Mouse (Mus musculus): ENCODE data around the gene Mblac1. TPM values are rescaled to one million over a fixed set of nuclear protein-coding genes. Genes with fewer than 3 reads are reported as not detected.

Gene Mblac1
- 6.4 and 7.0 TPM in 2 replicates for polyA plus RNA-seq (2021; fragmentation: Nextera tagmentation)
- long read RNA-seq, experiment 1, transcript Mblac1-201 (1 exons, 1,308 nt), result major isoform, 12 of 12 reads
- long read RNA-seq, experiment 1, partial matches to known transcripts, result 0 of 12 reads
- long read RNA-seq, experiment 1, other reads (novel, unspliced or antisense), result 0 of 12 reads
- long read RNA-seq, experiment 2, transcript Mblac1-201 (1 exons, 1,308 nt), result major isoform, 5 of 5 reads
- long read RNA-seq, experiment 2, partial matches to known transcripts, result 0 of 5 reads
- long read RNA-seq, experiment 2, other reads (novel, unspliced or antisense), result 0 of 5 reads

DNA sequence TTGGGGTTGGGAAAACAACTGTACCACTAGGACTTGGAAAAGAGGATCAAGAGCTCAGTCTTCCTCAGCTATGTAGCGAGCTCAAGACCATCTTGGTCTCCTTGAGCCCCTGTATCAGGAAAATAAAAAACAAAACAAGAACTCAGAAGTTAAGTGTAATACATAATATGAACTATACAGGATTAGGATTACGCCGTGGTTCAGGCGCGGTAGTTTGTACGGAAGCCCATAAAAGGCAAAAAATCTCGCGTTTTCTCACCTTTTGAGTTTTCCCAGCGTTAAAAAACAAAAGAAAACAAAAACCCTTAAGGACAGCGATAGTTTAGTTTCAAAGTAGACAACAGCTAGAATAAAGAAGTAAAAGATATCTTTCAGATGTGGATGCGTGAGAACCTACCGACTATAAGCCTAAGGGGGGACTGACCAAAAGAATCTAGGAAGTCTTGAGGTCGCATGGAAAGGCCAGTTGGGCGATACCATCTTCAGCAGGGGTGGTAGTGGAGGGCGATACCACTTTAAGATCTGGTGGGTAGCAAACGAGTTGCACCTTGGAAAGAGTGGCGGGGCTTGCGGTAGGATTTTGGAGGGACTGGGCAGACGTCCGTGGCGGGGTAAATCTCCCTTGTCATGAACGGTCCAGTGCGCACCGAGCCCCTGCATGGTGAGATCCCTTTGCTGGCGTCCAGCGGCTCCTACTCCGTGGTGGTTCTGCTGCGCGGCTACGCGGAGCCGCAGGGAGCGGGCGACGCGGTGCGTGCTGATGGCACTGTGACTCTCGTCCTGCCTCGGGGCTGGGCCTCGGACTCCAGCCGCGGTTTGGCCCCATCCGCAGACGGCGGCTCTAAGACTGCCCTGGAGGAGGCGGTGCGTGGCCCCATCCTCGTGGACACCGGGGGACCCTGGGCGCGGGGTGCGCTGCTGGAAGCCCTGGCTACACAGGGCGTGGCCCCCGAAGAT lies at the start of gene Mblac1:
TSS of gene Mblac1 (plus strand) at position 544 of the 957 bp plus-strand sequence.

DNA sequence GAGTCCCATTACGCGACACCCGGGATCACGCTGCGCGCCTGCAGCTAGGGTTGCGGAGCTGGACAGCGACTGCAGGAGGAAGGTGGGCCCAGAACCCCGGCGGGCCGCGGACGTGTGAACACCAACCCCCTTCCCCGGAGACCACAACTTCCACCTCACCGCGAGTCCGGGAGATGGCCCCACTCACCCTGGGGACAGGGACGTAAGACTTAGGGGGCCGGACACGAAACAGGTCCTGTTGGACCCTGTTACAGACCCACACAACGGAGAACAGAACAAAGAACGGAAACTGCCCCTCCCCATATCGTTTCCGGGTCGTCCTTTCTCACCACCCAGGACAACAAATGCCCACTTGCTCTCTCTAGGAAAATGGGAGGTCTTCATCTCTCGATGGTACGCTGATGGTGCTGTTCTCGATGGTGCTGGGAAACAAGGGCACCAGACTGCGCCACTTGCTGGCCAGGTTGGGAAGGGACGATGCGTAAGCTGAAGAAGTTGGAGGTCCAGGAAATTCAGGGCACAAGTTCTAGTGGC lies 38.6 kb upstream of the Mblac1 start, which contains the start of gene Zfp113:
TSS of gene Zfp113 (minus strand) at position 302 of the 534 bp plus-strand sequence.

DNA sequence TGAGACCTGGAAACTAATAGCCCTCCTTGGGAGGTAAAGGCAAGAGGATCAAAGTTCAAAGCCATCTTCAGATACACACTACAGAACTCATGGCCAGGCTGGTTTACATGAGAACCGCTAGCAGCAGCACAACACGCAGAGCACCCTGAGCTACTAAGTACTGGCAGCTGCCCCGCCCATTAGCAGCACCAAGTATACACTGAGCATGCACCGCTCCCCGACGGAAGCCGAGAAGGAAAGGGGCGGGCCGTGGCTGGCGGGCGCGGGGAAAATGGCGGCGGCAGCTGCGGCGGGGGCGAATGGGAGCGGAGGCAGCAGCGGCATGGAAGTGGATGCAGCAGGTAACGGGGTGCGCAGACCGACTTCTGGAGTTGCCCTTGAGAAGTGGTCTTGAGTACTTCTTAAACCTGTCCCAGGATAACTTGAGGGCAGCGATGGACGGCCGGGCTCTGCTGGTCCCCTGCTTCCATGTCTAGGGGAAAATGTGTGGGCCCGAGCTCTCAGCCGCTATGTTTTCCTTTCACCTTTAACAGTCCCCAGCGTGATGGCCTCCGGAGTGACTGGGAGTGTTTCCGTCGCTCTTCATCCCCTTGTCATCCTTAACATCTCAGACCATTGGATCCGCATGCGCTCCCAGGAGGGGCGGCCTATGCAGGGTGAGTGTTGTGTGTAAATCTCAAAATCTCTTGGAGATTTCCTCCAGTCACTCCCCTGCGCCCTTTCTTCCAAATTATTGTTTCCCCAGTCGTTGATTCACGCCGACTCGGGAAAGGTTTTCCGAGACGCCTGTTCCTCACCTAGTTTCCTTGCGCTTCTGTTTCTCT lies 33.1 kb upstream of the Mblac1 start, which contains the start of gene Cops6:
TSS of gene Cops6 (plus strand) at position 230 of the 824 bp plus-strand sequence.

DNA sequence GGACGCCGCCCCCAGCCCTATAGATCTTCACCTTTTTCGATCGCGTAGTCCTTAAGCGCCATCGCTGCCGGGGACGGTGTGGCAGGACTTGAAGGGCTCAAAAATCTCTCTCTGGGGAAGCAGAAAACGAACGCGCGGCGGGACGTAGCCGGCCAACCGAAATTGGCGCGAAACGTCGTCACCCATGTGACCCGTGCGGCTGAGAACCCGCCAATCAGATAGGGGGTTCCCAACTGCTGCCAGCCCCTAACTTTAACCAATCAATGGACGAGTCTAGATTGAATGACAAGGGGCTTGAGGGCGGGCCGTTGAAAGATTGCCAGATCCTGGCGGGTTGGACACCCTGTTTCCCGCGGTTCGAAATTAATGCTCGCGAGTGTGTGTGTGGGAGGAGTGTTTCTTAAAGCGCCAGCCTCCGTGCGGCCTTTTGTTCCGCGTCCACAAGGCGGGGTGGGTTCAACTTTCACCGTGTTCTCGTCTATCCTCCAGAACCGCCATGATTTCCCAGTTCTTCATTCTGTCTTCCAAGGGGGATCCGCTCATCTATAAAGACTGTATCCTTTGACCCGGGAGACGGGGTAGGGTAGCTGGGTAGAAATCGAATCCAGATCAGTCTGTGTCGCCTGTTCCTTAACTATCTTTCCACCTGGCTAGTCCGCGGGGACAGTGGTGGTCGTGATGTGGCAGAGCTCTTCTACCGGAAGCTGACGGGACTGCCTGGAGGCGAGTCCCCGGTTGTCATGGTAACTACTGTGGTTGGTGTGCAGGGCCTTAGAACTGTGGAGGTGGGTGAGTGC lies 22.2 kb upstream of the Mblac1 start, which contains the start of the genes Ap4m1 and Mcm7:
TSS of gene Ap4m1 (plus strand) at position 308 of the 797 bp plus-strand sequence.
TSS of gene Mcm7 (minus strand) at position 728 of the 797 bp plus-strand sequence.

DNA sequence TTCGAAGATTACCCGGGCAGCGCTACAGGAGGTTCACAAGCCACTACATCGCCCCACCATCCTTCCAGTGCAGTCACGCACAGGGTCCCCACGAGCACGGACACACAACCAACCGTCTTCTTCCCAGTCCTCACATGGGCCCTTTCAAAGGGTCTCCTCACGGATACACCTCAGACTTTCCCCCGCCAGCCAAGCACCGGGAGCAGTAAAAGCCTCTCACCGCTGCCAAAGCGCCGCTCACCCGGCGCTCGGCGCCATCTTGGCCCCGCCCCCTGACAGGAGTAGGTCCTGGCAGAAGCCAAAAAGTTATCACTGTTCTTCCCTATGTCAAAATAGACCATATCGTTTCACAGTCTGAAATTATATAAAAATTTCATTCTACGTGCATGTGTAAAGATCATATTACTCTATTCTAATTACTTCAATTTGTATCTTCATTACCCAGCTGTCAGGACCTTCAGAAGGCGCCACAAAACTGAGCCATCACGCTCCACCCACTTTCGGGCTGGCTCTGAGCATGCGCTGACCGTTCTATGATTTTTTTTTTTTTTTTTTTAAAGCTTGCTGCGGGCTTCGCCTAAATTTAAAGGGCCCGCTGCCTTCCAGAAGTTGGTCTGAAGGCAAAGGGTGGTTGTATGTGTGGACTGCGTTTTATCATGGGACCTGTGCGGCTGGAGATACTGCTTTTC lies 7.0 kb upstream of the Mblac1 start, which contains the start of the genes Taf6 and Cnpy4:
TSS of gene Taf6 (minus strand) at position 502 of the 689 bp plus-strand sequence.
TSS of gene Cnpy4 (plus strand) at position 536 of the 689 bp plus-strand sequence.

DNA sequence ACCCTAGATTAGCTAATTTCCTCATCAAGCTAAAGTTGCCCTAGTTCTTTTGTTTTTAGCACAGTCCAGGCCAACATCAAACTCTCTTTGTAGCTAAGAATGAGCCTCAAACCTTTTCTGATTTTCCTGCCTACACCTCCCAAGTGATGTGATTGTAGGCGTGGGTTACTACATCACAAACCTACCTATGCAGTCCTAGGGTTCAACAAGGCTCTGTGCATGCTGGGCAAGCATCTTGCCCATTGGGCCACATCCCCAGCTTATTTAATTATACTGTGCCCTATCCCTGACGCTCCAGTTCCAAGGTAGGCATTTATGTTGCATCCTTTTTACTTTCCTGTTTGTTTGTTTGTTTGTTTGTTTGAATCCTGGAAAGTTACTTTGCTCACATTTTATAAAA lies 31.6 kb downstream of the Mblac1 start, which contains the start of gene Nxpe5:
TSS of gene Nxpe5 (plus strand) at position 199 of the 400 bp plus-strand sequence.

Other genes starting within 250 kb of the Mblac1 start
- 11.5 and 13.1 TPM in 2 replicates for gene Gjc3, start 231.2 kb upstream of the Mblac1 start, polyA plus RNA-seq (2021; fragmentation: Nextera tagmentation)
- gene Azgp1, start 212.8 kb upstream of the Mblac1 start, polyA plus RNA-seq (2021; fragmentation: Nextera tagmentation), result not detected in 2 replicates
- gene Smok3a, start 173.1 kb upstream of the Mblac1 start, polyA plus RNA-seq (2021; fragmentation: Nextera tagmentation), result not detected in 2 replicates
- not detected in 2 replicates for gene Smok3b, start 172.9 kb upstream of the Mblac1 start, polyA plus RNA-seq (2021; fragmentation: Nextera tagmentation)
- gene Smok3c, start 141.1 kb upstream of the Mblac1 start, polyA plus RNA-seq (2021; fragmentation: Nextera tagmentation), result not detected in 2 replicates
- gene Zkscan1, start 109.2 kb upstream of the Mblac1 start, polyA plus RNA-seq (2021; fragmentation: Nextera tagmentation), result 9.4 and 10.4 TPM in 2 replicates
- gene Zscan21, start 77.4 kb upstream of the Mblac1 start, polyA plus RNA-seq (2021; fragmentation: Nextera tagmentation), result 14.2 and 14.4 TPM in 2 replicates
- 6.1 and 7.0 TPM in 2 replicates for gene Zfp113, start 38.6 kb upstream of the Mblac1 start, polyA plus RNA-seq (2021; fragmentation: Nextera tagmentation)
- 327 and 335 TPM in 2 replicates for gene Cops6, start 33.2 kb upstream of the Mblac1 start, polyA plus RNA-seq (2021; fragmentation: Nextera tagmentation)
- gene Ap4m1, start 22.3 kb upstream of the Mblac1 start, polyA plus RNA-seq (2021; fragmentation: Nextera tagmentation), result 3.8 and 4.9 TPM in 2 replicates
- 8.4 and 12.9 TPM in 2 replicates for gene Mcm7, start 21.9 kb upstream of the Mblac1 start, polyA plus RNA-seq (2021; fragmentation: Nextera tagmentation)
- gene Taf6, start 6.9 kb upstream of the Mblac1 start, polyA plus RNA-seq (2021; fragmentation: Nextera tagmentation), result 42.2 and 48.4 TPM in 2 replicates
- gene Cnpy4, start 6.8 kb upstream of the Mblac1 start, polyA plus RNA-seq (2021; fragmentation: Nextera tagmentation), result 12.8 and 19.6 TPM in 2 replicates
- not detected in 2 replicates for gene Nxpe5, start 31.6 kb downstream of the Mblac1 start, polyA plus RNA-seq (2021; fragmentation: Nextera tagmentation)
- gene Lamtor4, start 61.2 kb downstream of the Mblac1 start, polyA plus RNA-seq (2021; fragmentation: Nextera tagmentation), result 102 TPM in 2 replicates
- gene BC037034, start 69.7 kb downstream of the Mblac1 start, polyA plus RNA-seq (2021; fragmentation: Nextera tagmentation), result 3.0 and 17.8 TPM in 2 replicates
- gene Gal3st4, start 78.5 kb downstream of the Mblac1 start, polyA plus RNA-seq (2021; fragmentation: Nextera tagmentation), result 3.1 and 4.0 TPM in 2 replicates
- not detected in 2 replicates for gene Gm43720, start 85.6 kb downstream of the Mblac1 start, polyA plus RNA-seq (2021; fragmentation: Nextera tagmentation)
- gene Gpc2, start 85.7 kb downstream of the Mblac1 start, polyA plus RNA-seq (2021; fragmentation: Nextera tagmentation), result 0.13 and 0.21 TPM in 2 replicates
- gene Stag3, start 85.9 kb downstream of the Mblac1 start, polyA plus RNA-seq (2021; fragmentation: Nextera tagmentation), result 0.13 and 0.19 TPM in 2 replicates
- 0.18 and 0.30 TPM in 2 replicates for gene Pvrig, start 147.6 kb downstream of the Mblac1 start, polyA plus RNA-seq (2021; fragmentation: Nextera tagmentation)
- 10.1 and 10.2 TPM in 2 replicates for gene Zfp157, start 247.2 kb downstream of the Mblac1 start, polyA plus RNA-seq (2021; fragmentation: Nextera tagmentation)

All from left cerebral cortex, adult 6 months (tissue).